Mouse (Mus musculus) forebrain, embryonic 13.5 days (tissue): ENCODE measurements around the gene Zfp143. TPM values are rescaled to one million over a fixed set of nuclear protein-coding genes. Genes with fewer than 3 reads are reported as not detected.
"Not testable (repeated sequence)": the region's sequence is repeated elsewhere in the genome, so short reads cannot be mapped to it uniquely, and the experiment has no call there.

Source experiments
- ATAC-seq: fragments of 200-750 bp; cut with Nextera tagmentation; 2 replicates; pipeline ENCODE4 v1.8.0; 2017
- H3K27ac ChIP-seq: fragments of 300-500 bp; sonication (generic); 2 replicates; pipeline ENCODE4 v1.5.1; 2015; ENCODE audit warnings: inconsistent platforms, mild to moderate bottlenecking, moderate library complexity
- H3K27me3 ChIP-seq: fragments of 300-500 bp; sonication (generic); 2 replicates; pipeline ENCODE4 v1.6.1; 2015; ENCODE audit warnings: mild to moderate bottlenecking, inconsistent platforms
- H3K36me3 ChIP-seq: fragments of 300-500 bp; sonication (generic); 2 replicates; pipeline ENCODE4 v1.6.1; 2015; ENCODE audit warnings: mild to moderate bottlenecking, inconsistent platforms; ENCODE audit not compliant: poor library complexity, severe bottlenecking
- H3K4me1 ChIP-seq: fragments of 300-500 bp; sonication (generic); 2 replicates; pipeline ENCODE4 v1.6.1; 2015; ENCODE audit warnings: inconsistent platforms
- H3K4me2 ChIP-seq: fragments of 300-500 bp; sonication (generic); 2 replicates; pipeline ENCODE4 v1.6.1; 2015; ENCODE audit warnings: inconsistent platforms, mild to moderate bottlenecking, moderate library complexity
- H3K4me3 ChIP-seq: fragments of 300-500 bp; sonication (generic); 2 replicates; pipeline ENCODE4 v1.5.1; 2015; ENCODE audit warnings: mild to moderate bottlenecking, inconsistent platforms
- H3K9ac ChIP-seq: fragments of 300-500 bp; sonication (generic); 2 replicates; pipeline ENCODE4 v1.6.1; 2015; ENCODE audit warnings: mild to moderate bottlenecking, inconsistent platforms
- H3K9me3 ChIP-seq: fragments of 300-500 bp; sonication (generic); replicated peaks from 2 replicates; pipeline ENCODE4 v1.6.1; 2016; ENCODE audit warnings: inconsistent platforms
- WGBS: fragments of 180-500 bp; shearing (Covaris S2); methylation state at CpG from one replicate; pipeline ENCODE4 v1.1.7; 2015; 5-methylcytosine and 5-hydroxymethylcytosine counted together
- polyA plus RNA-seq: library from polyadenylated mRNA; unstranded; fragments of >200 nt; fragmentation: Nextera tagmentation; extraction: Ambion mirVana; gene quantifications from 2 replicates; pipeline ENCODE4 v1.2.1, GENCODE M21; 2015

Zfp143 gene
- polyA plus RNA-seq, 1 experiment from 2014 or later = 27.2 TPM

DNA sequence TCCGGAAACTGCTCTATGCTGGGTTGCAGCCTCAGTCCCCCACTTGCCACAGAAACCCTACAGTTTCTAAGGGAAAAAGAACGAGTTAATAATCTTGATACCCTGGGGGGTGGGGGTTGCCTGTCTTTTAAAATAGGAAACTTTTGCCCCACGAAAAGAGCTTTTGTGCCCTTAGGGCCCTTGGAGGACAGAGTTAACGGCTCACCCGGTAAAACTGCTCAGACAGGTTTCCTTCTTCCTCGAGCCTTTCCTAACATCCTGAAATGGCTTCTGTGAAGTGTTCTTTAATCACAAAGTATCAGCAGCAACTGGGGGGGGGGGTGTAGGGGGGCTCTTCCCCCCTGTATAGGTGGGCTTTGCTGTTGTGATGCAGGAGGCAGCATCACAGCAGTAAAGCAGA lies 39.8 kb downstream of the Zfp143 start:
- Histone ChIP-seq H3K9me3 (no peaks in the 10 kb centered on the region), H3K4me1 (no peaks in the 10 kb centered on the region), H3K4me3 (no peak overlapping the region), H3K9ac (no peak overlapping the region), H3K4me2 (no peak overlapping the region), H3K27me3 (no peaks in the 10 kb centered on the region), H3K27ac (no peak overlapping the region), H3K36me3 (peaks cover 13% of the 10 kb centered on the region)
- ATAC-seq = no peak
- 57% methylated on average over 6 of the region's 6 CpGs for WGBS

DNA sequence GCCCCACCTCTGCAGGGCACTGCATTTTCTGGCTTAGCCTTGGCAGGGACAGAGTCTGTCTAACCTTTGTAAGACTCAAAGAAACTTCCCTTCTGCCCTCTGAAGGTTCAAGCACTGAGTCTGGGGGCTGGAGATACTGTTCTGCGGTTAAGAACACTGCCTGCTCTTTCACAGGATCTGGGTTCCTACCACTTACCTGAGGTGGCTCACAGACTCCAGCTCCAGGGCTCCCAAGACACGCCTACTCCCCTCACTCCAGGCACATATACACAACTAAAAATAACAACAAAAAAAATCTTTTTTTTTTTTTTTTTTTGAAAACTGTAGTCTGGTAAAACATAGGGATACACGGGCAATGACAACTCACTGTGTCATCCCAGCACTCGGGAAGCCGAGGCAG lies 40.2 kb downstream of the Zfp143 start:
- no peak for ATAC-seq

GRCm38 (mm10) chr7:110105041-110105440 lies 44.0 kb downstream of the Zfp143 start:
- Histone ChIP-seq H3K9ac (no peak overlapping the region), H3K4me2 (no peak overlapping the region), H3K4me1 (peaks cover 7% of the 10 kb centered on the region), H3K27me3 (no peaks in the 10 kb centered on the region), H3K27ac (no peak overlapping the region), H3K9me3 (no peaks in the 10 kb centered on the region), H3K4me3 (no peak overlapping the region), H3K36me3 (no peaks in the 10 kb centered on the region)
- 87% methylated on average over 5 of the region's 5 CpGs for whole genome bisulfite sequencing
- ATAC-seq = no peak

More for the DNA sequence above, 40.2 kb downstream of the Zfp143 start:
- H3K4me1 ChIP-seq = no peaks in the 10 kb centered on the region
- no peak overlapping the region for H3K9ac ChIP-seq
- 84% methylated on average over 5 of the region's 5 CpGs for WGBS
- no peaks in the 10 kb centered on the region for H3K27me3 ChIP-seq
- H3K36me3 ChIP-seq = peaks cover 9% of the 10 kb centered on the region
- H3K4me3 ChIP-seq = no peak overlapping the region
- H3K9me3 ChIP-seq = no peaks in the 10 kb centered on the region
- no peak overlapping the region for H3K27ac ChIP-seq
- H3K4me2 ChIP-seq = no peak overlapping the region

GRCm38 (mm10) chr7:110106633-110107032 lies 45.6 kb downstream of the Zfp143 start:
- Histone ChIP-seq H3K27me3 (no peaks in the 10 kb centered on the region), H3K4me2 (no peak overlapping the region), H3K4me3 (no peak overlapping the region), H3K9me3 (no peaks in the 10 kb centered on the region), H3K27ac (no peak overlapping the region), H3K4me1 (peaks cover 7% of the 10 kb centered on the region), H3K36me3 (no peaks in the 10 kb centered on the region), H3K9ac (no peak overlapping the region)
- no peak for ATAC-seq
- 84% methylated on average over 3 of the region's 3 CpGs for WGBS

GRCm38 (mm10) chr7:110108524-110108923 lies 47.5 kb downstream of the Zfp143 start:
- not testable (repeated sequence) for H3K27me3 ChIP-seq, H3K4me3 ChIP-seq, H3K9me3 ChIP-seq, H3K27ac ChIP-seq, H3K9ac ChIP-seq, H3K4me1 ChIP-seq, H3K4me2 ChIP-seq, ATAC-seq, H3K36me3 ChIP-seq
- 91% methylated on average over 3 of the region's 3 CpGs for WGBS

GRCm38 (mm10) chr7:110108967-110109610 lies 48.1 kb downstream of the Zfp143 start:
- peaks cover 7% of the 10 kb centered on the region for H3K4me1 ChIP-seq

GRCm38 (mm10) chr7:110110061-110110656 lies 49.1 kb downstream of the Zfp143 start:
- Histone ChIP-seq H3K4me3 (no peak overlapping the region), H3K27ac (no peak overlapping the region)
- WGBS = 58% methylated on average over 4 of the region's 4 CpGs

More at GRCm38 (mm10) chr7:110108967-110109610, 48.1 kb downstream of the Zfp143 start:
- no peaks in the 10 kb centered on the region for H3K27me3 ChIP-seq
- ATAC-seq = no peak
- H3K9me3 ChIP-seq = no peaks in the 10 kb centered on the region
- H3K4me2 ChIP-seq = peak overlapping the region; percentile 24; the same call in 1 of the 2 replicates
- no peak overlapping the region for H3K4me3 ChIP-seq
- no peak overlapping the region for H3K9ac ChIP-seq
- 19% methylated on average over 11 of the region's 11 CpGs for WGBS
- no peak overlapping the region for H3K27ac ChIP-seq
- H3K36me3 ChIP-seq = no peaks in the 10 kb centered on the region

DNA sequence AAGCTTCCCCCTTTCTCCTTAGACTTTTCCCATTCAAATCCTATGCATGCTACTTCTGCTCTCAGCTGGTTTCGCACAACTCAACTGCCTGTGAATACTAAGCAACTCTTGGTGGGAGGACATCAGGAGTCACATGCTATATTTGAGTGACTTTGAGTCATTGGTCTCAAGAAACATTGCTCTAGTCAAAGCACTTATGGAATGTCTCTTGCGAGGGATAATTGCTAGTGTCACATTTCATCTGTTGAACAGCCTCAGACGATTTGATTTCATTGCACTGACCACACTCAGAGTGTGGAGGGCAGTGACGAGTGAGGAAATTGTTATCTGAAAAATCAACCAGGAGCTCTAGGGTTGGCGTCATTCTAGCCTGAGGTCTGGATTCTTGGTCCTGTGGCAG lies 53.7 kb downstream of the Zfp143 start:
- no peak overlapping the region for H3K4me3 ChIP-seq

More at GRCm38 (mm10) chr7:110110061-110110656, 49.1 kb downstream of the Zfp143 start:
- no peaks in the 10 kb centered on the region for H3K9me3 ChIP-seq
- H3K36me3 ChIP-seq = no peaks in the 10 kb centered on the region
- H3K4me1 ChIP-seq = peaks cover 7% of the 10 kb centered on the region
- H3K4me2 ChIP-seq = no peak overlapping the region
- peak; percentile 51; the same call in 1 of the 2 replicates for ATAC-seq
- no peak overlapping the region for H3K9ac ChIP-seq
- no peaks in the 10 kb centered on the region for H3K27me3 ChIP-seq

DNA sequence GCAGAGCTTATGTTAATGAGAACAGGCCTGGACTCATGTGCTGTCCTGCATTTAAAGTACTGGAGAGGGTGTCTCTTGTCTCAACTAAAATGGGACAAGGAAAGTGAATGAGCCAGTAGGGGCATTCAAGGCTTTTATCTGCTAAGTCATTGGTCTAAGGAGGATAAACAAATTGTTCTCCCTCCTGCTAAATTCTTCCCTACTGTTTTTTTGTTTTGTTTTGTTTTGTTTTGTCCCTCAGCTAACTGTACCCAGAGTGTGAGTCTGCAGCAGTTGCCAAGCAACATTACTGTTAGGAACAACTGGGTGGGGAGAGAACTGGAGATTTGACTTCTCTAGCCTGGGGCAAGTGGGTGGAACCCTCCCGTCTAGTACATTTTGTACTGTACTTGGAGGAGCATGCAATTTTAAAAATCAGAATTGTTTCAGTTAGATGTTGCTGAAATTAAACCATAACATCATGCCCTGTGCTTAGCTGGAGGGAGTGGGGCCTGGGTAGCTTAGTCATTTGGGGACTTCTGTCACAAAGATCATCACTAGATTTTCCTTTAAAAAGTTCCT lies 55.8 kb downstream of the Zfp143 start:
- Histone ChIP-seq H3K9ac (no peak overlapping the region), H3K27me3 (no peaks in the 10 kb centered on the region), H3K4me1 (peaks cover 15% of the 10 kb centered on the region; the same call in 1 of the 2 replicates), H3K4me3 (no peak overlapping the region), H3K27ac (no peak overlapping the region), H3K4me2 (no peak overlapping the region), H3K9me3 (no peaks in the 10 kb centered on the region), H3K36me3 (no peaks in the 10 kb centered on the region)
- 6% methylated on average over 1 of the region's 1 CpGs for WGBS
- ATAC-seq = no peak

More for the DNA sequence above, 53.7 kb downstream of the Zfp143 start:
- Histone ChIP-seq H3K9me3 (no peaks in the 10 kb centered on the region), H3K36me3 (no peaks in the 10 kb centered on the region), H3K27ac (no peak overlapping the region), H3K27me3 (no peaks in the 10 kb centered on the region), H3K4me1 (peaks cover 8% of the 10 kb centered on the region; the same call in 1 of the 2 replicates), H3K9ac (no peak overlapping the region), H3K4me2 (no peak overlapping the region)
- ATAC-seq = no peak
- WGBS = 72% methylated on average over 5 of the region's 5 CpGs

GRCm38 (mm10) chr7:110118448-110118847 lies 57.4 kb downstream of the Zfp143 start:
- WGBS = 91% methylated on average over 2 of the region's 2 CpGs

DNA sequence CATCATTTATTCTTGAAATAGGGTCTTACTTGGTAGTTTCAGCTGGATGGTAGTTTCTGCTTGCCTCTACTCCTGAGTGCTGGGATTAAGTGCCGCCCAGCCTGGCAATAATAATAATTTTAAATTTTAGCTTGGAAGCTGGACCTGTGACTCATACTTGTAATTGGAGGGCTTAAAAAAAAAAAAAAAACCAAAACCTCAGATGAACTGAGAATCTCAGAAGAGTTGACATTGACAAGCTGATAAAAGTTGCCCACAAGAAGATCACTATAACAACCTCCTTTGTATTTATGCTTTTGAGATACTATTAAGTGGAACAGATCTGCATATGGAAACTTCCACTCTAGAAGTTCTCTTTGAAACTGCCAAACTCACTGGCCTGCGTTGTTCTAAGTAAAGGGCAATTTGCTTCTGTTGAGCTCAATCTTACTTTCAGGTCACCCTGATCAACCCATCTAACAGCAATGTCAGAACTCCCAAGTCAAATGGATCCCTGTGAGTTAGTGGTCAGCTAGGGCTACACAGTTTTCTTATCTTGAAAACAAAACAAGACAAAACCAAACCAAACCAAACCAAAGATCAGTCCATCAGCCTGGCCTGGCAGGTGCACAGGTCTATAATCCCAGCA lies 59.3 kb downstream of the Zfp143 start:
- Histone ChIP-seq H3K27me3 (no peaks in the 10 kb centered on the region), H3K4me3 (no peak overlapping the region), H3K9me3 (no peaks in the 10 kb centered on the region), H3K36me3 (no peaks in the 10 kb centered on the region), H3K4me1 (peaks cover 21% of the 10 kb centered on the region), H3K9ac (no peak overlapping the region), H3K4me2 (0 out of 2 replicates have a peak overlapping the region, but pooled peaks have one; percentile 67), H3K27ac (no peak overlapping the region)
- WGBS = 87% methylated on average over 2 of the region's 2 CpGs
- ATAC-seq = no peak

More at GRCm38 (mm10) chr7:110118448-110118847, 57.4 kb downstream of the Zfp143 start:
- ATAC-seq = no peak
- Histone ChIP-seq H3K36me3 (no peaks in the 10 kb centered on the region), H3K9ac (no peak overlapping the region), H3K4me2 (no peak overlapping the region), H3K4me3 (no peak overlapping the region), H3K27ac (no peak overlapping the region), H3K4me1 (peaks cover 15% of the 10 kb centered on the region; the same call in 1 of the 2 replicates), H3K27me3 (no peaks in the 10 kb centered on the region), H3K9me3 (no peaks in the 10 kb centered on the region)

DNA sequence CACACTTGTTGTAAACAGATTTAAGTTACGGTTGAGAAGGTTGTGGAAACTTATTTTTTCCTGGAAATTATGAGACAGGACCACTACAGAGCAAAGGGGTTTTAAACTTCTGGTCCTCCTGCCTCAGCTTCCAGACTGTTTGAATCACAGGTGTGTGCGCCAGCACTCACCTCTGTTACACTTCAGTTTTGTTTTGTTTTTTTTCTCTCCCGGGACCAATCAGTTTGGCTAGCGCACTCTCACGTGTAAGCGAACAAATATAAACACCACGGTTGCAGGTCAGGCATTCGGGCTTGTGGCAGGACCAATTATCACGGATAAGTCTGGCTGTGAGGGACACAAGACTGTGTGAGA lies 60.1 kb downstream of the Zfp143 start:
- peak overlapping the region; percentile 63; the same call in 1 of the 2 replicates for H3K27ac ChIP-seq
- H3K27me3 ChIP-seq = no peaks in the 10 kb centered on the region
- H3K4me2 ChIP-seq = peak overlapping the region; percentile 67
- 3% methylated on average over 9 of the region's 9 CpGs for WGBS
- peak overlapping the region; percentile 88 for H3K9ac ChIP-seq
- H3K4me1 ChIP-seq = peaks cover 21% of the 10 kb centered on the region
- no peaks in the 10 kb centered on the region for H3K9me3 ChIP-seq
- peak overlapping the region; percentile 96 for H3K4me3 ChIP-seq
- no peak for ATAC-seq
- no peaks in the 10 kb centered on the region for H3K36me3 ChIP-seq
